Mouse (Mus musculus): ENCODE measurements at regions not wholly inside any gene's neighbourhood (a gene's known extent, or its start where the extent isn't known, plus 50 kb on each side); places are given as distances from the start of the nearest gene placed in this dataset.

GRCm38 (mm10) chr14:89242159-89242558 lies 771.0 kb upstream of the Pcdh20 start:
- H3K9ac ChIP-seq (replicated peaks; ENCODE audit: low read depth) = no peak overlapping the region
- TF ChIP-seq CTCF (IDR thresholded peaks at IDR 0.05) (no peak), EP300 (IDR thresholded peaks at IDR 0.05) (no peak)
- no peak overlapping the region for H3K4me3 ChIP-seq (ENCODE audit: low read depth, low read length)
- DNase-seq (ENCODE audit: low spot score) (no peak), ATAC-seq (no peak)
- WGBS = 83% methylated on average over 1 of the region's 1 CpGs
- H3K36me3 ChIP-seq (ENCODE audit: insufficient read depth, low read length) = no peaks in the 10 kb centered on the region
- no peak overlapping the region for H3K27ac ChIP-seq (ENCODE audit: low read length)
- H3K27me3 ChIP-seq (replicated peaks; ENCODE audit: insufficient read depth, low read length) = no peaks in the 10 kb centered on the region
- no peaks in the 10 kb centered on the region for H3K4me1 ChIP-seq (ENCODE audit: insufficient read depth, low read depth, low read length)
- no peak overlapping the region for H3K4me2 ChIP-seq (replicated peaks; ENCODE audit: low read depth, low read length)
- no peaks in the 10 kb centered on the region for H3K9me3 ChIP-seq (ENCODE audit: low read length)

DNA sequence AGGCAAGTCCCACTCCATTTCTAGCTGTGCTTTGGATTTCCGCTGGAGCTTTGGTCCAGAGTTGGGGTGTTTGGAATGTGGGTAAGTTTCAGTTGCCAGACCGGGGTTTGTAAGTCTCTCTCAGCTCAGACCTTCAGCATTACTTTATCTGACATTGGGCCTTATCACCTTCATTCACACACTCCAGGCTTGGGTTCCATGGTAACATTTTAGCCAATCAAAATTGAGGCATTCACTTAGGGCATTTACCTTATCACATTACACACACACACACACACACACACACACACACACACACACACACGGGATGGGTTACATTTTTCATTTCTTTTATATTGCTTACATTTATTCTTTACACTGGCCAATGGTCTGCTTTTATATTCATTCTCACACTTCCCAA lies 765.3 kb upstream of the Pcdh20 start:
- DNase-seq (ENCODE audit: low spot score) (no peak), ATAC-seq (no peak)
- no peak overlapping the region for H3K4me2 ChIP-seq (replicated peaks; ENCODE audit: low read depth, low read length)
- no peaks in the 10 kb centered on the region for H3K4me1 ChIP-seq (ENCODE audit: insufficient read depth, low read depth, low read length)
- H3K36me3 ChIP-seq (ENCODE audit: insufficient read depth, low read length) = no peaks in the 10 kb centered on the region
- H3K9ac ChIP-seq (replicated peaks; ENCODE audit: low read depth) = no peak overlapping the region
- no peak for TF ChIP-seq CTCF (IDR thresholded peaks at IDR 0.05)
- TF ChIP-seq EP300 (IDR thresholded peaks at IDR 0.05) = no peak
- 71% methylated on average over 3 of the region's 3 CpGs for whole genome bisulfite sequencing
- no peaks in the 10 kb centered on the region for H3K27me3 ChIP-seq (replicated peaks; ENCODE audit: insufficient read depth, low read length)
- no peaks in the 10 kb centered on the region for H3K9me3 ChIP-seq (ENCODE audit: low read length)
- no peak overlapping the region for H3K4me3 ChIP-seq (ENCODE audit: low read depth, low read length)
- H3K27ac ChIP-seq (ENCODE audit: low read length) = no peak overlapping the region

DNA sequence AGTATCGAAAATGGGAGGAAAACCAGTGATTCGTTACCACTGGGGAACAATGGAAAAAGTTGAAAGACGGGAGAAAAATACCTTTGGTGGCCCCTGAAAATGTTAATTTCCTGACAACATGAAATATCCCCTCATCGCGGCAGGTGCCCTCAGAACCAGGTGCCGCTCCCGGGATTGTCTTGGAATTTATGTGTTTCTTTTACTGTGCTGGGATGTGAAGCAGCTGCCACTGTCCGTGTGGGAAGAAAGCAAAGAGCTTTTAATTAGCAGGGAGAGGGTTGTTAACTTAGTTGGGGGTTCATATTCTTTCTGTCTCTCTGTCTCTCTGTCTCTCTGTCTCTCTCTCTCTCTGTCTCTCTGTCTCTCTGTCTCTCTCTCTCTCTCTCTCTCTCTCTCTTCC lies 759.3 kb upstream of the Pcdh20 start:
- Histone ChIP-seq H3K36me3 (ENCODE audit: insufficient read depth, low read length) (no peaks in the 10 kb centered on the region), H3K9me3 (ENCODE audit: low read length) (no peaks in the 10 kb centered on the region), H3K27me3 (replicated peaks; ENCODE audit: insufficient read depth, low read length) (no peaks in the 10 kb centered on the region), H3K4me2 (replicated peaks; ENCODE audit: low read depth, low read length) (no peak overlapping the region), H3K9ac (replicated peaks; ENCODE audit: low read depth) (no peak overlapping the region), H3K4me3 (ENCODE audit: low read depth, low read length) (no peak overlapping the region), H3K27ac (ENCODE audit: low read length) (no peak overlapping the region), H3K4me1 (ENCODE audit: insufficient read depth, low read depth, low read length) (no peaks in the 10 kb centered on the region)
- no peak for DNase-seq (ENCODE audit: low spot score)
- 43% methylated on average over 8 of the region's 8 CpGs for WGBS
- ATAC-seq = no peak
- TF ChIP-seq CTCF (IDR thresholded peaks at IDR 0.05) (no peak), EP300 (IDR thresholded peaks at IDR 0.05) (no peak)

DNA sequence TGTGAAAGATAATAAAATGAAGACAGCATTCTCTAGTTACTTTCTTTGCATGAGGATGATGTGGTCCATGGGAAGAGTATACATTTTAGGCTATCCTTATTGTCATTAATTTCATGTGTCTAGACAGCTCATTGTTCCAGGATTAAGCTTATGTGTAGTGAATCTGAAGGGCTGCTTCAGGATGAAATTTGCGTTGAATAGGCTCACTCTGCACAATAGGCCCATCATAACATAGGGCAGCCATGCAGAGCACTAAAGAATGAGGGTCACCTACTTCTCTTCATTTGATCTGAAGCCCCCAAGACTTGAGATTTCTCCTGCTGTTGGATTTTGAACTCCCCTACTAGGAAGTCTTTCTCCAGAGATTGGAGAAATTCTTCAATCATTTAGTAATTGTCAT lies 746.2 kb upstream of the Pcdh20 start:
- 67% methylated on average over 1 of the region's 1 CpGs for WGBS
- no peak for DNase-seq (ENCODE audit: low spot score)
- Histone ChIP-seq H3K4me1 (ENCODE audit: insufficient read depth, low read depth, low read length) (no peaks in the 10 kb centered on the region), H3K36me3 (ENCODE audit: insufficient read depth, low read length) (no peaks in the 10 kb centered on the region), H3K4me3 (ENCODE audit: low read depth, low read length) (no peak overlapping the region), H3K4me2 (replicated peaks; ENCODE audit: low read depth, low read length) (no peak overlapping the region), H3K9ac (replicated peaks; ENCODE audit: low read depth) (no peak overlapping the region), H3K27me3 (replicated peaks; ENCODE audit: insufficient read depth, low read length) (no peaks in the 10 kb centered on the region), H3K9me3 (ENCODE audit: low read length) (no peaks in the 10 kb centered on the region), H3K27ac (ENCODE audit: low read length) (no peak overlapping the region)
- no peak for ATAC-seq
- TF ChIP-seq CTCF (IDR thresholded peaks at IDR 0.05) = no peak
- TF ChIP-seq EP300 (IDR thresholded peaks at IDR 0.05) = no peak

DNA sequence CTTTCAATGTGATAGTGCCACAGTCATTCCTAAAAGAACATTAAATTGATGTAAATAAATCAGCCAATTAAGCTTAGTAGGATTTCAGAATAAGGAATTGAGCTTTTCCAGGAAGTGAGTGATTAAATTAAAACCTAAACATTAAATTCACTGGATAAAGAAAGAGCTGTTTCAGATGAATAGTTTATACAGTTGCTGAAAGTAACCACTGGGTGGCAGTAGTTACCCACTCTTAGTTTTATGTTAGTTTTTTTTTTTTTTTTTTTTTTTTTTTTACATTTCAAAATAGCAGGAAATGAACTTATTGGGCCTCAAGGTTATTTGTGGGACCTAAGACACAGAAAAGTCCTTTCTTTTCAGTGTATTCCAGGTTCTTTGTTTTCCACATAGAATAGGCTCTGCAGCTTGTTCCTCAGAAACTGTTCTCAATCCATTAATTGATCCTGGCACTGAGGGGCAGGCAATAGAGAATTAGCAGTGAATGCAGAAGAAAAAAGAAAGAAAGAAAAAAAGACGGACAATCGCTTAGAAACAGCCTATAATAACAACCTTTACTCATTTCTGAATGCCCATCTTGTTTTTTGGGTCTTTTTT lies 710.3 kb upstream of the Pcdh20 start:
- no peak for TF ChIP-seq EP300 (IDR thresholded peaks at IDR 0.05)
- TF ChIP-seq CTCF (IDR thresholded peaks at IDR 0.05) = peak; percentile 56
- Histone ChIP-seq H3K4me1 (ENCODE audit: insufficient read depth, low read depth, low read length) (no peaks in the 10 kb centered on the region), H3K4me2 (replicated peaks; ENCODE audit: low read depth, low read length) (no peak overlapping the region), H3K4me3 (ENCODE audit: low read depth, low read length) (no peak overlapping the region), H3K36me3 (ENCODE audit: insufficient read depth, low read length) (no peaks in the 10 kb centered on the region), H3K27ac (ENCODE audit: low read length) (no peak overlapping the region), H3K9ac (replicated peaks; ENCODE audit: low read depth) (no peak overlapping the region), H3K9me3 (ENCODE audit: low read length) (no peaks in the 10 kb centered on the region), H3K27me3 (replicated peaks; ENCODE audit: insufficient read depth, low read length) (no peaks in the 10 kb centered on the region)
- DNase-seq (ENCODE audit: low spot score) = peak; percentile 55
- 41% methylated on average over 2 of the region's 2 CpGs for WGBS
- no peak for ATAC-seq

DNA sequence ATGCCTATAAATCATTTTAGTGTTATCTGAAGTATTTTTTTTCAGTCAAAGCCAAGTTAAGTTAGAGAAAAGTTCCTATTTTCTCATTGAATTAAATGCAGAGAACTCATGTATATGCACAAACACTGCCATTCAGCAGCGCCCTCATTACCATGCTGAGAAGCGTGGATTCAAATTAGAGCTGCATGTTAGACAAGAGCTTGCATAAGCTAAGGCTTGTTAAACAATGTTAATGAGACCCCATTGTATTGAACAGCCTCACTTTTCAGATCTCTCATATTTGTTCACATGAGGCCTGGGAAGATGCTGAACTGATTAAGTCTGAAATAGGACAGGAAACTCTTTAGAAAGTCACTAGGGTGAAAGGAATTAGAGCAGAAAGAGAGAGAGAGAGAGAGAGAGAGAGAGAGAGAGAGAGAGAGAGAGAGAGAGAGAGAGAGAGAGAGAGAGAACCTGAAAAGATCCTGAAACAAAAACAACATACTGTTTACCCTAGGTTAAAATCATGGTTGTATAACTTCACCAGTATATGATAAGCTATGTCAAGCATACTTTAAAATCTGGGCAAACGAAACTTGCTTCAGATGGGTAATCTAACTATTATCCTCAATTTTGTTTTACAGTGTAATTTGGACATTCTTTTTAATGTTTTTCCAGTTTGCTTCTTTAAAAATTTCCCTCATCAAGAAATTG lies 671.9 kb upstream of the Pcdh20 start:
- no peaks in the 10 kb centered on the region for H3K9me3 ChIP-seq (ENCODE audit: low read length)
- H3K36me3 ChIP-seq (ENCODE audit: insufficient read depth, low read length) = no peaks in the 10 kb centered on the region
- H3K27me3 ChIP-seq (replicated peaks; ENCODE audit: insufficient read depth, low read length) = no peaks in the 10 kb centered on the region
- H3K4me2 ChIP-seq (replicated peaks; ENCODE audit: low read depth, low read length) = no peak overlapping the region
- no peaks in the 10 kb centered on the region for H3K4me1 ChIP-seq (ENCODE audit: insufficient read depth, low read depth, low read length)
- H3K9ac ChIP-seq (replicated peaks; ENCODE audit: low read depth) = no peak overlapping the region
- no peak for TF ChIP-seq CTCF (IDR thresholded peaks at IDR 0.05)
- TF ChIP-seq EP300 (IDR thresholded peaks at IDR 0.05) = no peak
- no peak overlapping the region for H3K27ac ChIP-seq (ENCODE audit: low read length)
- 78% methylated on average over 3 of the region's 3 CpGs for WGBS
- DNase-seq (ENCODE audit: low spot score) (no peak), ATAC-seq (no peak)
- no peak overlapping the region for H3K4me3 ChIP-seq (ENCODE audit: low read depth, low read length)
